Mouse (Mus musculus) forebrain, embryonic 14.5 days (tissue): ENCODE measurements at regions not wholly inside any gene's neighbourhood (a gene's known extent, or its start where the extent isn't known, plus 50 kb on each side); places are given as distances from the start of the nearest gene placed in this dataset.

Source experiments
- ATAC-seq: fragments of 200-750 bp; cut with Nextera tagmentation; 2 replicates; pipeline ENCODE4 v1.8.0; 2017; ENCODE audit warnings: mild to moderate bottlenecking, moderate library complexity
- DNase-seq: peaks from one replicate; pipeline ENCODE4 v3.0.0-alpha.2; 2015; ENCODE audit warnings: low spot score
- H3K27ac ChIP-seq: fragments of 300-500 bp; sonication (generic); 2 replicates; pipeline ENCODE4 v1.5.1; 2014; ENCODE audit warnings: low read depth, mild to moderate bottlenecking, control low read depth, low read length, moderate library complexity
- H3K27me3 ChIP-seq: fragments of 300-500 bp; sonication (generic); replicated peaks from 2 replicates; pipeline ENCODE4 v1.6.1; 2014; ENCODE audit warnings: low read length, control low read depth, mixed read lengths; ENCODE audit not compliant: control insufficient read depth, insufficient read depth
- H3K36me3 ChIP-seq: fragments of 300-500 bp; sonication (generic); 2 replicates; pipeline ENCODE4 v1.6.1; 2014; ENCODE audit warnings: low read length, control low read depth; ENCODE audit not compliant: control insufficient read depth, insufficient read depth
- H3K4me1 ChIP-seq: fragments of 300-500 bp; sonication (generic); 2 replicates; pipeline ENCODE4 v1.6.1; 2014; ENCODE audit warnings: antibody characterized with exemption, low read length, control low read depth; ENCODE audit not compliant: control insufficient read depth, insufficient read depth
- H3K4me2 ChIP-seq: fragments of 300-500 bp; sonication (generic); 2 replicates; pipeline ENCODE4 v1.6.1; 2014; ENCODE audit warnings: mild to moderate bottlenecking, control low read depth, low read length
- H3K4me3 ChIP-seq: fragments of 300-500 bp; sonication (generic); 2 replicates; pipeline ENCODE4 v1.5.1; 2014; ENCODE audit warnings: low read depth, low read length, control low read depth
- H3K9ac ChIP-seq: fragments of 300-500 bp; sonication (generic); 2 replicates; pipeline ENCODE4 v1.6.1; 2014; ENCODE audit warnings: mild to moderate bottlenecking, low read length, control low read depth, moderate library complexity
- H3K9me3 ChIP-seq: fragments of 300-500 bp; sonication (generic); replicated peaks from 2 replicates; pipeline ENCODE4 v1.6.1; 2016; ENCODE audit warnings: low read length, control low read depth, mixed read lengths; ENCODE audit not compliant: control insufficient read depth
- WGBS: fragments of 180-500 bp; shearing (Covaris S2); extraction: QIAGEN DNeasy Blood & Tissue Kit; methylation state at CpG from one replicate; pipeline ENCODE4 v1.1.7; 2014; 5-methylcytosine and 5-hydroxymethylcytosine counted together

DNA sequence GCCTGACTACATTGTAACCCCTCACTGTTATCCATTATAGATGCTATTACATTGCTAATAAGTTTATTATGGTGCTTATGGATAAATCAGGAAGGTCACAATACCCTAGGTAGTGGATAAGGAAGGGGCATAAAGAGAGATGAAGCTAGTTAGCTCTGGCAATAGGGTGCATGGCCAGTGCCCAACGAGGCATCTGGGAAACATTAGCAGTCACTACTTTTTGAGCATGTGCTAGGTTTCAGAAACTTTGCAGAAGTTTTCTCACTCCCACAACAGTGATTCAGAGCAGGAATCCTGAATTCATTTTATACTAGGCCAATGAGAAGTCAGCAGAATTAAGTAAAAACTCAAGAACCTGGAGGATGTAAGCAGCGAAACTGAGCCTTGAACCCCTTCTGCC is 294.7 kb downstream of the Plpp3 start:
- H3K4me1 ChIP-seq = peaks cover 5% of the 10 kb centered on the region; the same call in 1 of the 2 replicates
- no peak for ATAC-seq
- no peak overlapping the region for H3K4me3 ChIP-seq
- no peaks in the 10 kb centered on the region for H3K36me3 ChIP-seq
- H3K4me2 ChIP-seq = no peak overlapping the region
- no peaks in the 10 kb centered on the region for H3K27me3 ChIP-seq
- 89% methylated on average over 2 of the region's 2 CpGs for WGBS
- no peak for DNase-seq
- no peak overlapping the region for H3K9ac ChIP-seq
- H3K27ac ChIP-seq = no peak overlapping the region
- no peaks in the 10 kb centered on the region for H3K9me3 ChIP-seq

DNA sequence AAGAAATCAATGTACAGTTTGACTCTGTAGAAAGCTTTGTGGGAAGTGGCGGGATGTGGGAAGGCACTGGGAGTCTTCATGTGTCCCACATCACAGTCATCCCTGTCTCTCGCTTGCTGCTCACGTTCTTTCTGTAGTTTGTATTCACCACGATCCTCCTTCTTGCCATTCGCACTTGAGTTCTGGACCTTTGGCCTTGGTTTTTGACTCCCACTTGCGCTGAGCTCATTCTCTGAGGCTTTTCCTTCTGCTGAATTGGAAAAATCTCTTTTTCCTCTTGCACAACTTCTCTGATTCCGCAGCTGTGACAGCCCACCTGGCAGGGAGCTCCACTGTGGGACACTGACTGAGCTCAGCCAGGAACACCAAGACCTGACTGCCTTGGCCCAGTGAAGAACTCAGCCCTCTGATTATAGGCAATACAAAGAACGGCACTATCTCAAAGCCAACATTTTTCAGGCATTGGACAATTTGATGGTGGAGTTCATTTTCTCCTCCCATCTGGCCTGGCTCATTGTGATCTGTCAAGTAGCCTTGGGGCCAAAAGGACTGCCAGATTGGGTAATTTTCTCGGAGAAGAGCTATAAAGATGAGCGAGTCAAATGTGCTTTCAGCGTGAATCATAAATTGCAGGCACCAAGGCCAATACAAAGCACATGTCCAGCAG is 299.9 kb downstream of the Plpp3 start:
- WGBS = 88% methylated on average over 11 of the region's 11 CpGs
- Histone ChIP-seq H3K9ac (no peak overlapping the region), H3K4me1 (peaks cover 4% of the 10 kb centered on the region; the same call in 1 of the 2 replicates)

GRCm38 (mm10) chr4:105459991-105460688 is 303.0 kb downstream of the Plpp3 start:
- no peaks in the 10 kb centered on the region for H3K27me3 ChIP-seq
- WGBS = 80% methylated on average over 3 of the region's 3 CpGs
- DNase-seq (peak; percentile 58), ATAC-seq (peak; percentile 32; the same call in 1 of the 2 replicates)
- no peak overlapping the region for H3K9ac ChIP-seq
- H3K4me3 ChIP-seq = no peak overlapping the region
- H3K9me3 ChIP-seq = no peaks in the 10 kb centered on the region
- peaks cover 4% of the 10 kb centered on the region; the same call in 1 of the 2 replicates for H3K4me1 ChIP-seq
- H3K36me3 ChIP-seq = no peaks in the 10 kb centered on the region
- no peak overlapping the region for H3K27ac ChIP-seq
- H3K4me2 ChIP-seq = no peak overlapping the region

More for the DNA sequence above, 299.9 kb downstream of the Plpp3 start:
- Histone ChIP-seq H3K27ac (no peak overlapping the region), H3K4me2 (no peak overlapping the region), H3K9me3 (no peaks in the 10 kb centered on the region), H3K36me3 (no peaks in the 10 kb centered on the region), H3K27me3 (no peaks in the 10 kb centered on the region), H3K4me3 (no peak overlapping the region)
- ATAC-seq (no peak), DNase-seq (no peak)

DNA sequence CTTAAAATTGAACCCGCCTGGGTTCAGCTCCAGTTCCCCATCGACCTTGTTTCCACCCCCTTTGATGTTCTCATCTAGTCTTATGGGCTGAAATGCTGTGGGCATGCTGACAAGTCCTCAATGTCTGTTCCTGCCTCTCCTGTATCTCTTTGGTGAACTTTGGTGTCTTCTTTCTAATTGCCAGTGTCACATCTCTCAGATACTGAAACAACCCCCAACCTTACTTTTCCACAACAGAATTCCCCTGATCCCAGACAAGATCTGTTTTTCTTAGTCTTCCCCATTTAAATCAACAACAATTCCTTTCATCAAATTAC is 303.5 kb downstream of the Plpp3 start:
- Histone ChIP-seq H3K27ac (no peak overlapping the region), H3K9me3 (no peaks in the 10 kb centered on the region), H3K4me1 (peaks cover 4% of the 10 kb centered on the region; the same call in 1 of the 2 replicates), H3K27me3 (no peaks in the 10 kb centered on the region), H3K4me2 (no peak overlapping the region), H3K4me3 (no peak overlapping the region), H3K9ac (no peak overlapping the region), H3K36me3 (no peaks in the 10 kb centered on the region)
- WGBS = 9% methylated on average over 2 of the region's 2 CpGs
- ATAC-seq (no peak), DNase-seq (no peak)

- no peak overlapping the region for H3K4me2 ChIP-seq
- ATAC-seq = no peak
- H3K4me3 ChIP-seq = no peak overlapping the region
- H3K4me1 ChIP-seq = no peaks in the 10 kb centered on the region
- H3K27me3 ChIP-seq = no peaks in the 10 kb centered on the region
- DNase-seq = peak; percentile 5
- H3K9ac ChIP-seq = no peak overlapping the region
- 90% methylated on average over 7 of the region's 7 CpGs for WGBS
- H3K36me3 ChIP-seq = no peaks in the 10 kb centered on the region
- H3K27ac ChIP-seq = no peak overlapping the region
- H3K9me3 ChIP-seq = no peaks in the 10 kb centered on the region
These were observed 310.7 kb downstream of the Plpp3 start for GRCm38 (mm10) chr4:105467811-105468210.

GRCm38 (mm10) chr4:105469300-105469821 is 312.2 kb downstream of the Plpp3 start:
- H3K9ac ChIP-seq = no peak overlapping the region
- no peak overlapping the region for H3K4me3 ChIP-seq
- no peak for ATAC-seq
- H3K27ac ChIP-seq = no peak overlapping the region
- H3K4me2 ChIP-seq = no peak overlapping the region
- WGBS = 81% methylated on average over 6 of the region's 6 CpGs
- no peaks in the 10 kb centered on the region for H3K9me3 ChIP-seq
- H3K4me1 ChIP-seq = peaks cover under 1% of the 10 kb centered on the region
- no peaks in the 10 kb centered on the region for H3K36me3 ChIP-seq
- no peaks in the 10 kb centered on the region for H3K27me3 ChIP-seq
- DNase-seq = no peak

DNA sequence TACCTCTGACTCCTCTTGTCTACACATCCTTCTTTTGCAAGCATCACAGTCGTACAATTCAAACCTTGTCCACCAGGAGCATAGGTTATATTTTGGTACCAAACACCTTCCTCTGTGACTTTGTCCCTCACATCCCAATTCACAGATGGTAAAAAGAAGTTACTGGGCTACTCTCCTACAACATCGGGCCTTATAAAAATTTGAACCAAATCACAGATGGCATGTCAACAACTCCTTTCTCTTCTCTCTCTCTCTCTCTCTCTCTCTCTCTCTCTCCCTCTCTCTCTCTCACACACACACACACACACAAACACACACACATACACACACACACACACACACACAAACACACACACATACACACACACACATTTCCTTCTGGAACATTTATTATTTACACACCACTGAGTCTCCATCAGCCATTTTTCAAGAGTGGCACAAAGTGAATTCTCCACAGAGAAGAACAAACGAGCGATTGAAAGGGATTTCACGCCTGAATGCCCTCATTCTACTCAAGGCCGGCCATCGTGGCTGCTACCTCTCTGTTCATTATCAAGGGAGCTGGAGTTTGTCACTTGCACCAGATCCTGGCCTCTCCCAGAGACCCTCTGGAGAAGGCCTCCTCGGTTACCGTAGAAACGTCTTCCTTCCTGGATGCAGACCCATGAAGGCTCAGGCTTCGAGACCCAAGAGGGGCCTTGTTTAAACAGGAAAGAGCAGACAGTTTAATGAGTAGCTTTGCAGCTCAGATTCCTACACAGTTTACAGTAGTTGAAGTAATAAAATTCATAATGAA is 314.7 kb upstream of the Gm12728 start:
- ATAC-seq = peak; percentile 95
- peaks cover 16% of the 10 kb centered on the region for H3K4me1 ChIP-seq
- no peak overlapping the region for H3K9ac ChIP-seq
- H3K4me2 ChIP-seq = no peak overlapping the region
- peak; percentile 95 for DNase-seq
- no peak overlapping the region for H3K4me3 ChIP-seq
- H3K27ac ChIP-seq = peak overlapping the region; percentile 41; the same call in 1 of the 2 replicates
- 5% methylated on average over 11 of the region's 11 CpGs for WGBS
- no peaks in the 10 kb centered on the region for H3K9me3 ChIP-seq
- H3K27me3 ChIP-seq = no peaks in the 10 kb centered on the region
- H3K36me3 ChIP-seq = no peaks in the 10 kb centered on the region

- Histone ChIP-seq H3K4me2 (no peak overlapping the region), H3K27ac (peak overlapping the region; percentile 63; the same call in 1 of the 2 replicates), H3K4me3 (no peak overlapping the region), H3K9me3 (no peaks in the 10 kb centered on the region), H3K9ac (no peak overlapping the region), H3K36me3 (no peaks in the 10 kb centered on the region), H3K4me1 (peaks cover 16% of the 10 kb centered on the region), H3K27me3 (no peaks in the 10 kb centered on the region)
- peak; percentile 60 for DNase-seq
- no peak for ATAC-seq
- WGBS = 13% methylated on average over 4 of the region's 4 CpGs
These were observed 313.3 kb upstream of the Gm12728 start for GRCm38 (mm10) chr4:105476332-105476731.
